Mouse (Mus musculus) spleen, adult 2 months (tissue): ENCODE measurements around the gene Rpusd1.

Source experiments
- CTCF ChIP-seq: fragments of 200-500 bp; IDR thresholded peaks from 2 replicates; pipeline ENCODE4 v1.5.1; 2011; ENCODE audit warnings: mild to moderate bottlenecking, inconsistent platforms; ENCODE audit not compliant: insufficient read depth, insufficient read length, insufficient replicate concordance; ENCODE audit errors: extremely low read depth
- POLR2A ChIP-seq: fragments of 200-500 bp; IDR thresholded peaks from 2 replicates; pipeline ENCODE4 v1.6.1; 2011; ENCODE audit warnings: low read depth, low read length, inconsistent platforms

- TF ChIP-seq CTCF (no peak), POLR2A (no peak)
Measured at GRCm38 (mm10) chr17:25738861-25739260, 11.4 kb downstream of the Rpusd1 start.
